Mouse (Mus musculus) forebrain, embryonic 15.5 days (tissue): ENCODE measurements around the gene Abcb5. TPM values are rescaled to one million over a fixed set of nuclear protein-coding genes. Genes with fewer than 3 reads are reported as not detected.

Experiments used
- ATAC-seq: fragments of 200-750 bp; cut with Nextera tagmentation; replicated peaks from 2 replicates; pipeline ENCODE4 v1.8.0; 2017; ENCODE audit warnings: mild to moderate bottlenecking, moderate TSS enrichment, moderate library complexity
- H3K27ac ChIP-seq: fragments of 300-500 bp; sonication (generic); replicated peaks from 2 replicates; pipeline ENCODE4 v1.5.1; 2015; ENCODE audit warnings: mild to moderate bottlenecking, inconsistent platforms
- H3K27me3 ChIP-seq: fragments of 300-500 bp; sonication (generic); 2 replicates; pipeline ENCODE4 v1.6.1; 2015; ENCODE audit warnings: inconsistent platforms
- H3K36me3 ChIP-seq: fragments of 300-500 bp; sonication (generic); 2 replicates; pipeline ENCODE4 v1.6.1; 2015; ENCODE audit warnings: mild to moderate bottlenecking, inconsistent platforms
- H3K4me1 ChIP-seq: fragments of 300-500 bp; sonication (generic); 2 replicates; pipeline ENCODE4 v1.6.1; 2015; ENCODE audit warnings: inconsistent platforms
- H3K4me2 ChIP-seq: fragments of 300-500 bp; sonication (generic); replicated peaks from 2 replicates; pipeline ENCODE4 v1.6.1; 2015; ENCODE audit warnings: mild to moderate bottlenecking, inconsistent platforms
- H3K4me3 ChIP-seq: fragments of 300-500 bp; sonication (generic); 2 replicates; pipeline ENCODE4 v1.5.1; 2015; ENCODE audit warnings: mild to moderate bottlenecking, inconsistent platforms
- H3K9ac ChIP-seq: fragments of 300-500 bp; sonication (generic); replicated peaks from 2 replicates; pipeline ENCODE4 v1.6.1; 2015; ENCODE audit warnings: mild to moderate bottlenecking, inconsistent platforms
- H3K9me3 ChIP-seq: fragments of 300-500 bp; sonication (generic); 2 replicates; pipeline ENCODE4 v1.6.1; 2016; ENCODE audit warnings: inconsistent platforms
- WGBS: fragments of 180-500 bp; shearing (Covaris S2); methylation state at CpG from one replicate; pipeline ENCODE4 v1.1.7; 2015; ENCODE audit warnings: mixed read lengths; 5-methylcytosine and 5-hydroxymethylcytosine counted together
- polyA plus RNA-seq: library from polyadenylated mRNA; unstranded; fragments of >200 nt; fragmentation: Nextera tagmentation; extraction: Ambion mirVana; gene quantifications from 2 replicates; pipeline ENCODE4 v1.2.1, GENCODE M21; 2015

Gene Abcb5
- polyA plus RNA-seq, 1 experiment from 2014 or later = not detected

DNA sequence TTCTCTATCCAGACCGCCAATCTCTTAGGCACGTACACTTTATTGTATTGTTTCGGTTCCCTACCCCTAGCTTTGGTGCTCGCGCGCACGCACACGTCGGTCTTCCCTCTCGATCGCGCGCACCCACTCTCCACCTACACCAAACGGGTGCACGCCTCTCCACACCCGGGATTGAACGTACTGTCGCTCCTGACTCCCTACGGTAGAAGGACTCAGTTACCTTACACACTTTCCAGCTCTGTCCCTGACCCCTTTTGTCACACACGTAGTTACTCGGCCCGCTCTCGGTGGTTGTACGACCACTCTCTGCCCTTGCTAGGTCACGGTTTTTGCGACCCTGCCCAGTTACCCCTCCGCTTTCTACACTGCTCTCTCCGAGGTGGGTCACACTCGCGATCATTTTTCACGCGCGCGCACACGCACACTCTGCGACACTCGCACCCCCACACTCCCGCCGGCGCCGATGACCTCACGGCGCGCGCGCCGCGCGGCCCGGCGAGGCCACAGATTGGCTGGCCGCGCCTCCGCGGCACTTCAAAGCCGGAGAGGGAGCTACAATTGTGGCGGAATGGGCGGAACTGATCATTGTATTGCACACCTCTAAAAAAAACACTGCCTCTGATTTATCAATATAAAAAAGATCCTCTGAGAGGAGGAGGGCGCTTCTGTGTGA lies 119.4 kb downstream of the Abcb5 start:
- no peaks in the 10 kb centered on the region for H3K9me3 ChIP-seq
- H3K4me2 ChIP-seq = peak overlapping the region; percentile 76
- H3K27ac ChIP-seq = peak overlapping the region; percentile 66

GRCm38 (mm10) chr12:118846221-118846620 lies 120.0 kb downstream of the Abcb5 start, which contains the start of gene Sp8:
TSS of gene Sp8 (plus strand) at chr12:118846329.
- Histone ChIP-seq H3K27ac (peak within 1 kb of the TSS; percentile 66), H3K9me3 (no peaks in the 10 kb centered on the region), H3K27me3 (peaks cover 35% of the 10 kb centered on the region), H3K4me3 (peak within 1 kb of the TSS; percentile 50), H3K36me3 (no peaks in the 10 kb centered on the region), H3K9ac (peak within 1 kb of the TSS; percentile 42), H3K4me2 (peak within 1 kb of the TSS; percentile 76), H3K4me1 (peaks cover 49% of the 10 kb centered on the region)
- no peak for ATAC-seq
- 10% methylated on average over 6 of the region's 6 CpGs for whole genome bisulfite sequencing

More for the DNA sequence above, 119.4 kb downstream of the Abcb5 start:
- H3K9ac ChIP-seq = peak overlapping the region; percentile 42
- no peaks in the 10 kb centered on the region for H3K36me3 ChIP-seq
- under 1% methylated on average over 59 of the region's 59 CpGs for WGBS
- peak overlapping the region; percentile 50 for H3K4me3 ChIP-seq
- ATAC-seq = peak; percentile 51
- peaks cover 31% of the 10 kb centered on the region for H3K27me3 ChIP-seq
- peaks cover 49% of the 10 kb centered on the region for H3K4me1 ChIP-seq

GRCm38 (mm10) chr12:118845351-118845750 lies 120.9 kb downstream of the Abcb5 start:
- no peaks in the 10 kb centered on the region for H3K9me3 ChIP-seq
- no peak overlapping the region for H3K9ac ChIP-seq
- peaks cover 35% of the 10 kb centered on the region for H3K27me3 ChIP-seq
- no peak overlapping the region for H3K4me3 ChIP-seq
- H3K36me3 ChIP-seq = no peaks in the 10 kb centered on the region
- H3K27ac ChIP-seq = no peak overlapping the region
- H3K4me2 ChIP-seq = no peak overlapping the region
- no peak for ATAC-seq
- peaks cover 56% of the 10 kb centered on the region for H3K4me1 ChIP-seq
- WGBS = 25% methylated on average over 3 of the region's 3 CpGs

GRCm38 (mm10) chr12:118844841-118845240 lies 121.4 kb downstream of the Abcb5 start:
- Histone ChIP-seq H3K4me1 (peaks cover 57% of the 10 kb centered on the region), H3K9ac (no peak overlapping the region), H3K4me2 (no peak overlapping the region), H3K27ac (no peak overlapping the region), H3K36me3 (no peaks in the 10 kb centered on the region), H3K9me3 (no peaks in the 10 kb centered on the region), H3K27me3 (peaks cover 35% of the 10 kb centered on the region), H3K4me3 (no peak overlapping the region)
- no peak for ATAC-seq
- WGBS = 28% methylated on average over 3 of the region's 3 CpGs

DNA sequence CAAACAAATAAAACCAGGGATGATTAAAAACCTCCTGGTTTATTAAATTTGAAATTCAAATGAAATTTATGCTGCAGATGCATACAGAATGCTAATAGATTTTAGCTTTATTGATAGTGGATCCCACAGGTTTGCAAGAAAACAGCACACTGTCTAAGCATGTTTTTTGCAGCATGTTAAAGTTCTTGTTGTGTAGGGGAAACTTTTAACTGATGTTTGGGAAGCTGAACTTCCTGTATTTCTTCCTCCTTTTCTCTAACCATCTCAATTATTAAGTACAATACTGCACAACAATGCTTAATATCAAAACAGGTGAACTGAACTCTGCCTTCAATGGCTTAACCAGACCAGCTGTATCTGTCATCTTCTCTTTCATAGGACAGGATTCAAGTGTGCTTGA lies 122.1 kb downstream of the Abcb5 start:
- Histone ChIP-seq H3K27me3 (peaks cover 41% of the 10 kb centered on the region), H3K36me3 (no peaks in the 10 kb centered on the region), H3K4me1 (peaks cover 49% of the 10 kb centered on the region), H3K4me2 (no peak overlapping the region), H3K9ac (no peak overlapping the region), H3K27ac (no peak overlapping the region), H3K9me3 (no peaks in the 10 kb centered on the region), H3K4me3 (no peak overlapping the region)
- no peak for ATAC-seq

- WGBS = 1% methylated on average over 33 of the region's 33 CpGs
- Histone ChIP-seq H3K36me3 (no peaks in the 10 kb centered on the region), H3K4me2 (peak overlapping the region; percentile 52), H3K9me3 (no peaks in the 10 kb centered on the region), H3K9ac (peak overlapping the region; percentile 37), H3K27me3 (peaks cover 53% of the 10 kb centered on the region), H3K4me1 (peaks cover 37% of the 10 kb centered on the region), H3K4me3 (peak overlapping the region; percentile 33), H3K27ac (0 out of 2 replicates have a peak overlapping the region, but pooled peaks have one; percentile 9)
- peak; percentile 30; the same call in 1 of the 2 replicates for ATAC-seq
These were observed 123.4 kb downstream of the Abcb5 start for GRCm38 (mm10) chr12:118842671-118843411.

GRCm38 (mm10) chr12:118841971-118842550 lies 124.2 kb downstream of the Abcb5 start:
- Histone ChIP-seq H3K4me3 (no peak overlapping the region), H3K27ac (no peak overlapping the region), H3K4me1 (peaks cover 38% of the 10 kb centered on the region), H3K36me3 (no peaks in the 10 kb centered on the region), H3K9me3 (no peaks in the 10 kb centered on the region), H3K4me2 (no peak overlapping the region), H3K9ac (no peak overlapping the region), H3K27me3 (peaks cover 59% of the 10 kb centered on the region)
- no peak for ATAC-seq
- WGBS = 20% methylated on average over 6 of the region's 6 CpGs

DNA sequence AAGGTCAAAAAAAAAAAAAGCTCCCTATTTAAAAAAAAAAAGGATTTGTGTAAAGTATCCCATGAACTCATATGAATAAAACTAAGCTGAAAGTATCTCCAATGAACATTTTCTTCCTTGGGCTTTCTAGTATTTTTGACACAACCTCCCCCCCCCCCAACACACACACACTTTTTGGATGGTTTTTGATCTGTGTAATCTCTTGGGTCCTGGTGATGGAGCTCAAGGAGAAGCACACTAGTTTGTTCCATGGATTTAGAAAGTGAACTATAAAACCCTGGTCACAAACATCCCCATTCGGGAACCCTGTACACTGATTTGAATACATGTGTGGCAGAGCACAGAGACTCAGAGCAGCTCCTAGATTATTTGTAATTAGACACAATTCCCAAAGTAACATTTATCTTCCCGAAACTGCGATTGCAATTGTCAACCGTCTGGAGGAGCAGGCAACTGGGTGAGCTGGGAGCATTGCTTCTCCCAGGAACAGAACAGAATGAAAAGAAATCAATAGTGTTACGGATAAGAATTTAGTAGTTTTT lies 124.8 kb downstream of the Abcb5 start:
- no peaks in the 10 kb centered on the region for H3K36me3 ChIP-seq
- no peak overlapping the region for H3K4me3 ChIP-seq
- peaks cover 55% of the 10 kb centered on the region for H3K27me3 ChIP-seq
- peaks cover 38% of the 10 kb centered on the region for H3K4me1 ChIP-seq
- ATAC-seq = no peak
- H3K9me3 ChIP-seq = no peaks in the 10 kb centered on the region
- H3K9ac ChIP-seq = no peak overlapping the region
- no peak overlapping the region for H3K4me2 ChIP-seq
- WGBS = 8% methylated on average over 5 of the region's 5 CpGs
- H3K27ac ChIP-seq = no peak overlapping the region

DNA sequence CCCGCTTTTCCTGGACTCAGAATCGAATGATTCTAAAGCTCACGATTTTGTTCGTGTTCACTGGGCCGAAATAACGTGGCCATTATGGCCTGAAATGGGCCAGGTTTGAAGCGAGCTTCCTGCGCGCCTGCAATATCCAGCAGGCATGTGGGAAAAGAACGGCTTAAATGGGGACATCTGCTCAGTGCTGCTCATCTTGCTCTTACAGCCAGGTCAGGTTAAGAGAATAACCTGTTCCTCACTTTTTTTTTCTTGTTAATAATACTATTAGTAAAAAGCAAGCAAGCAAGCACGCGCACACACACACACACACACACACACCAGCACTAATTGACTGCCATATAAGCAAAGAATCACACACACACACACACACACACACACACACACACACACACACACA lies 125.4 kb downstream of the Abcb5 start:
- 0% methylated on average over 12 of the region's 12 CpGs for WGBS
- Histone ChIP-seq H3K4me3 (no peak overlapping the region), H3K9ac (no peak overlapping the region), H3K27ac (no peak overlapping the region), H3K4me1 (peaks cover 35% of the 10 kb centered on the region), H3K4me2 (peak overlapping the region; percentile 16), H3K27me3 (peaks cover 52% of the 10 kb centered on the region), H3K36me3 (no peaks in the 10 kb centered on the region), H3K9me3 (no peaks in the 10 kb centered on the region)
- ATAC-seq = peak; percentile 26; the same call in 1 of the 2 replicates

GRCm38 (mm10) chr12:118840301-118840700 lies 125.9 kb downstream of the Abcb5 start:
- H3K4me3 ChIP-seq = no peak overlapping the region
- no peaks in the 10 kb centered on the region for H3K36me3 ChIP-seq
- H3K4me2 ChIP-seq = peak overlapping the region; percentile 16
- no peaks in the 10 kb centered on the region for H3K9me3 ChIP-seq
- peak; percentile 78 for ATAC-seq
- H3K27ac ChIP-seq = no peak overlapping the region
- H3K27me3 ChIP-seq = peaks cover 51% of the 10 kb centered on the region
- WGBS = 0% methylated on average over 15 of the region's 15 CpGs
- H3K9ac ChIP-seq = no peak overlapping the region
- peaks cover 35% of the 10 kb centered on the region for H3K4me1 ChIP-seq

DNA sequence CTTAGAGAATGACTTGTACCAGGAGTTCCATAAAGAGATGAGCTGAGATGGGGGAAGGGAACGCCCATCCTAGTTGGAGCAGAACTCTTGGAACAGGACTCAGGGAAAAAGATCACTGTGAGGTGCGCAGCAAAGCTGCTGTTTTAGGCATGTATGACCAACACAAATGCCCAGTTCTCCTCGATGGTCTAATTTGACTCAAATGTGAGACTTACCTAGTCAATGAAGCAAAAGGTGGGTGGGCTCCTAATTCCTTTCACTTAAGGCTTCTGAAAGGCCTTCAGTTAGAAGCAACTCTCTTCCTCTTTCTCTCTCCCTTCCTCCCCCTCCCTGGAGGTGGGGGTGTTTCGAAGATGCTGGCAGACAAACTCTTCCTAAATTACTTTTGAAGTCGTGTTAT lies 126.8 kb downstream of the Abcb5 start:
- Histone ChIP-seq H3K27me3 (peaks cover 42% of the 10 kb centered on the region), H3K4me1 (peaks cover 35% of the 10 kb centered on the region)

GRCm38 (mm10) chr12:118838260-118838659 lies 128.0 kb downstream of the Abcb5 start:
- Histone ChIP-seq H3K9ac (no peak overlapping the region), H3K4me2 (no peak overlapping the region), H3K4me1 (peaks cover 33% of the 10 kb centered on the region), H3K27me3 (peaks cover 34% of the 10 kb centered on the region), H3K4me3 (no peak overlapping the region), H3K27ac (no peak overlapping the region), H3K36me3 (no peaks in the 10 kb centered on the region), H3K9me3 (no peaks in the 10 kb centered on the region)
- no peak for ATAC-seq
- WGBS = 18% methylated on average over 2 of the region's 2 CpGs

More for the DNA sequence above, 126.8 kb downstream of the Abcb5 start:
- H3K27ac ChIP-seq = no peak overlapping the region
- no peaks in the 10 kb centered on the region for H3K36me3 ChIP-seq
- H3K4me3 ChIP-seq = no peak overlapping the region
- no peak overlapping the region for H3K9ac ChIP-seq
- H3K4me2 ChIP-seq = no peak overlapping the region
- ATAC-seq = no peak
- H3K9me3 ChIP-seq = no peaks in the 10 kb centered on the region
- WGBS = 21% methylated on average over 5 of the region's 5 CpGs
